Mouse (Mus musculus) ES-Bruce4 (cell line): Measurements from ENCODE around the gene Phf13. TPM values are rescaled to one million over a fixed set of nuclear protein-coding genes. Genes with fewer than 3 reads are reported as not detected.
"Not testable (repeated sequence)": the region's sequence is repeated elsewhere in the genome, so short reads cannot be mapped to it uniquely, and the experiment has no call there.

Experiments used
- H3K27ac ChIP-seq: 2 replicates; pipeline ENCODE4 v1.5.1; 2012; ENCODE audit warnings: low read length, inconsistent platforms; ENCODE audit not compliant: insufficient read depth
- H3K27me3 ChIP-seq: 2 replicates; pipeline ENCODE4 v1.6.1; 2012; ENCODE audit warnings: mild to moderate bottlenecking, low read length, inconsistent platforms; ENCODE audit not compliant: control insufficient read depth, poor library complexity, insufficient read depth, severe bottlenecking
- H3K36me3 ChIP-seq: 2 replicates; pipeline ENCODE4 v1.6.1; 2012; ENCODE audit warnings: inconsistent platforms, mild to moderate bottlenecking, low read length, moderate library complexity; ENCODE audit not compliant: control insufficient read depth, poor library complexity, insufficient read depth, severe bottlenecking
- H3K4me1 ChIP-seq: one replicate; pipeline ENCODE4 v1.8.1; 2011; ENCODE audit warnings: low read length; ENCODE audit not compliant: control insufficient read depth, insufficient read depth
- H3K4me3 ChIP-seq: 2 replicates; pipeline ENCODE4 v1.5.1; 2011; ENCODE audit warnings: low read depth, mild to moderate bottlenecking, low read length
- H3K9ac ChIP-seq: 2 replicates; pipeline ENCODE4 v1.6.1; 2012; ENCODE audit warnings: low read depth, mild to moderate bottlenecking, inconsistent platforms; ENCODE audit not compliant: poor library complexity, severe bottlenecking
- H3K9me3 ChIP-seq: replicated peaks from 2 replicates; pipeline ENCODE4 v1.6.1; 2012; ENCODE audit warnings: mild to moderate bottlenecking, low read length, inconsistent platforms; ENCODE audit not compliant: control insufficient read depth, poor library complexity, insufficient read depth, severe bottlenecking
- CTCF ChIP-seq: IDR thresholded peaks from one replicate; pipeline ENCODE4 v1.8.1; 2011; ENCODE audit warnings: low read depth, low read length
- EP300 ChIP-seq: IDR thresholded peaks from 2 replicates; pipeline ENCODE4 v1.6.1; 2011; ENCODE audit warnings: low read depth, low read length; ENCODE audit not compliant: insufficient read depth
- POLR2A ChIP-seq: IDR thresholded peaks from one replicate; pipeline ENCODE4 v1.8.1; 2011; ENCODE audit warnings: low read length; ENCODE audit not compliant: insufficient read depth
- polyA plus RNA-seq: library from polyadenylated mRNA; stranded (reverse); fragments of >200 nt; gene quantifications from 2 replicates; pipeline ENCODE4 v1.2.4, GENCODE M21; 2011; ENCODE audit warnings: low read depth; ENCODE audit not compliant: missing spikeins, insufficient read depth, insufficient read length

Phf13 gene
- polyA plus RNA-seq, 1 experiment: 49.7 TPM

DNA sequence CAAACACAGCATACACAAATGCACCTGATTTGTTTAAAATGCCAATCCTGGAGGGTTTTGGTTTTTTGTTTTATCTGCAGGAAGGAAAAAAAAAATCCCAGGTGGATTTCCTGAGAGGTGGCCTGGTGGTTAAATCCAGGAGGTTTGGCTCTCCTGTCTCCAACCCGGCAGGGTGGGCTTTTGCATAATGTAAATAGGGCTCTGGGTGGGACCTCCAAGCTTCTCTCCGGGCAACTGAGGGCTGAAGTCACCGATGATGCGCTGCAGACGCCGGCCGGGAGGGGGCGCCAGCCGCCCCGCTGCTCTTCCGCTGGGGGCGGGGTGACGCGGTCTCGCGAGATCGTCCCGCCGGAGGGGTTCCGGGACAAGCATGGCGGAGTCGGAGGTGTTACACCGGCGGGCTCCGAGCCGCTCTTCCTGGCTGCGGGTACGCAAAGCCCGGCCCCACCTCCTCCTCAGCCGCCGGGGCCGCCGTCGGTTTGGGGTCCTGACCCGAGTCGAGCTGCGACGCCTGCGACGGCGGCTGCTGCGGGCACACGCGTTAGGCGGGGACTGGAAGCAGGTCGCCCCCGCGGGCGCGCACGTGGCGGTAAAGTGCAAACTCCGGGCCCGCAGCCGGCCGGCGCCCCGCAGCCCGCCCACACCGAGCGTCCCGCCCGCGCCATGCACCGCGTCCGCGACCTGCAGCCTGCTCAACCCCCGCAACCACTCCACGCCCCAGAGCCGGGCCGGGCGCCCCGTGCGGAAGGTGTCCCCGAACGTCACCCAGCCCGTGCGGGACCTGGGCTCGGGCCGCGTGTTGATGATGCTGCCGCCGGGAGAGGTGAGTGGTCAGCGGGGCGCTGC, 43.1 kb upstream of the Phf13 start, which contains the start of gene Nol9:
Gene Nol9 (plus strand): TSS at position 337 of the 846 bp plus-strand sequence.
- peak within 1 kb of the TSS; percentile 92 for H3K4me3 ChIP-seq
- H3K27me3 ChIP-seq: no peaks in the 10 kb centered on the region
- H3K9ac ChIP-seq: peak within 1 kb of the TSS; percentile 92
- peaks cover 24% of the 10 kb centered on the region for H3K36me3 ChIP-seq
- H3K27ac ChIP-seq: peak within 1 kb of the TSS; percentile 63
- no peak for TF ChIP-seq EP300
- TF ChIP-seq CTCF: peak; percentile 82
- H3K4me1 ChIP-seq: peaks cover 10% of the 10 kb centered on the region
- no peaks in the 10 kb centered on the region for H3K9me3 ChIP-seq

DNA sequence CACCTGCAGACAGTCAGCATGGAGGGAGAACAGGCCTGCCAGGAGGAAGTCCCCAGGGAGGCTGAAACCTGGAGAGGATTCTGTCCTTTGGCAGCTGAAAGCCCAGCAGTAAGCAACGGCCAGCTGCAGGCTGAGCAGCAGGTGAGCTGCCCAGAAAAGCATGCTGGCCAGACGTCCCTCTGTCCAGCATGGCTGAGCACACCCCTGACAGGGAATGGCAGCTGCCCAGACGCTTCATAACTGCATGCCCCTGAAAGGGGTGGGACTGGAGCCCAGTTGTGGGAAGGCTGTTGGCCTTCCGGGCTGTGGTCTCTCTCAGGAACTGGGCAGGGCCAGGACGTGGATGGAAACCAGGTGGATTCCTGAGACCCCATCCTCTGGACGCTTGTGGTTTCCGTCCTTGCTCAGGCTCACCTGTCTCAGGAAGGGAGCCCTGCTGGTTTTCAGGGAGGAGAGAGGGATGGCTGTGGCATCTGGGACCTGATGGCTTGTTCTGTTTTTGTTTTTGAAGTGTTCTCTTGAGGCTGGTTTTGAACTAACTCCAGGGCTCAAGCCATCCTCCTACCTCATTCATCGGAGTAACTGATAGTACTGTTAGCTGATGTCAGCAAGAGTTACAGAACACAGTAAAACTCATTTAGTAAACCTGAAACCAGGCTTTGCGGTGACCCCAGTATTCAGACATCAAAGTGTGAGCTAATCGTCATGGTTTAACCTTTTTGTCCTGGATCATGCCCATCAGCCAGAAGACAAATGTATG, 42.3 kb upstream of the Phf13 start, which contains the start of gene Tas1r1:
Gene Tas1r1 (minus strand): TSS at position 344 of the 760 bp plus-strand sequence.
- H3K4me3 ChIP-seq: peak within 1 kb of the TSS; percentile 92
- H3K9me3 ChIP-seq: no peaks in the 10 kb centered on the region
- H3K27ac ChIP-seq: peak within 1 kb of the TSS; percentile 63
- H3K36me3 ChIP-seq: peaks cover 17% of the 10 kb centered on the region
- H3K9ac ChIP-seq: peak within 1 kb of the TSS; percentile 92
- no peak for TF ChIP-seq CTCF
- no peak for TF ChIP-seq EP300
- no peak for TF ChIP-seq POLR2A
- no peaks in the 10 kb centered on the region for H3K27me3 ChIP-seq
- peaks cover 7% of the 10 kb centered on the region for H3K4me1 ChIP-seq

DNA sequence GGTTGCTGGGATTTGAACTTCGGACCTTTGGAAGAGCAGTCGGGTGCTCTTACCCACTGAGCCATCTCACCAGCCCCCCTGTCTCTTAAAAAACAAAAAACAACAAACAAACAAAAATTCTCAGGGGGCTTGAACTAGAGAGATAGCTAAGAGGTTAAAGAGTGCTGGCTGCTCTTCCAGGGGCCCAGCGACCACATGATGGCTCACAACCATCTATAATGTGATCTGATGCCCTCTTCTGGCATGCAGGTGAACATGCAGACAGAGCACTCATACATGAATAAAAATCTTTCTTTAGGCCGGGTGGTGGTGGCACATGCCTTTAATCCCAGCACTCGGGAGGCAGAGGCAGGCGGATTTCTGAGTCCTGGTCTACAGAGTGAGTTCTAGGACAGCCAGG, 40.4 kb upstream of the Phf13 start:
- not testable (repeated sequence) for H3K27me3 ChIP-seq, H3K4me3 ChIP-seq, H3K4me1 ChIP-seq, H3K9ac ChIP-seq, H3K27ac ChIP-seq, H3K36me3 ChIP-seq, H3K9me3 ChIP-seq
- TF ChIP-seq CTCF: peak; percentile 33

DNA sequence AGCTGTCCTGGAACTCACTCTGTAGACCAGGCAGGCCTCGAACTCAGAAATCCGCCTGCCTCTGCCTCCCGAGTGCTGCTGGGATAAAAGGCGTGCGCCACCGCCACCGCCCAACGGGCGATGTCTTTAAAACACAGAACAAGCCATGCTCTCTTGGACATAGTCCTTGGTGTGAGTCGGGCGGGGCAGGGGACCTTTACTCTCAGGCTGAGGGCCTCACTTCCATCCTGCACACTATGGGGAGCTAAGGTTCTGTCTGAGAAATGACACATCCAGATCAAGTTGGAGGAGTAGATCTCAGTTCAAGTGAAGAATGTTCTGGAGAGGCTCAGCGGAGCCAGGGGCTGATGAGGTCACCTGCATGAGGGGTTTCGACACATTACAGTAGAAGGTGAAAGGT, 36.9 kb upstream of the Phf13 start:
- no peak overlapping the region for H3K4me3 ChIP-seq
- no peak overlapping the region for H3K9ac ChIP-seq
- H3K9me3 ChIP-seq: no peaks in the 10 kb centered on the region
- no peak for TF ChIP-seq POLR2A
- no peak for TF ChIP-seq CTCF
- TF ChIP-seq EP300: no peak
- no peak overlapping the region for H3K27ac ChIP-seq
- H3K4me1 ChIP-seq: peaks cover 2% of the 10 kb centered on the region
- no peaks in the 10 kb centered on the region for H3K27me3 ChIP-seq
- H3K36me3 ChIP-seq: no peaks in the 10 kb centered on the region

DNA sequence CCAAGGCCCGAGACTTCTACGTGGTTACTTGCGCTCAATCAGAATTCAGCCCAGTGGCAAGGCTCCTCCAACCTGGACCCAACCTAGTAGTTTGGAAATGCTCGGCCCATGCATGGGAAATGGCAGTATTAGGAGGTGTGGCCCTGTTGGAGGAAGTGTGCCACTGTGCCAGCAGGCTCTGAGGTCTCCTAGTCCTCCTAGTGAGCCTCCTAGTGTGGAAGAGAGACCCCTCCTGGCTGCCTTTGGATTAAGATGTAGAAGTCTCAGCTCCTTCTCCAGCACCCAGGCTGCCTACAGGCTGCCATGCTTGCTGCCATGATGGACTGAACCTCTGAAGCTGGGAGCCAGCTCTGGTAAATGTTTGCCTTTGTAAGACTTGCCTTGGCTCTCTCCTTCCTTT, 33.9 kb upstream of the Phf13 start:
- Histone ChIP-seq H3K27ac (no peak overlapping the region), H3K4me3 (no peak overlapping the region), H3K4me1 (peaks cover 2% of the 10 kb centered on the region), H3K9ac (no peak overlapping the region), H3K27me3 (no peaks in the 10 kb centered on the region), H3K9me3 (no peaks in the 10 kb centered on the region), H3K36me3 (no peaks in the 10 kb centered on the region)
- TF ChIP-seq POLR2A: no peak
- peak; percentile 20 for TF ChIP-seq CTCF
- TF ChIP-seq EP300: no peak

DNA sequence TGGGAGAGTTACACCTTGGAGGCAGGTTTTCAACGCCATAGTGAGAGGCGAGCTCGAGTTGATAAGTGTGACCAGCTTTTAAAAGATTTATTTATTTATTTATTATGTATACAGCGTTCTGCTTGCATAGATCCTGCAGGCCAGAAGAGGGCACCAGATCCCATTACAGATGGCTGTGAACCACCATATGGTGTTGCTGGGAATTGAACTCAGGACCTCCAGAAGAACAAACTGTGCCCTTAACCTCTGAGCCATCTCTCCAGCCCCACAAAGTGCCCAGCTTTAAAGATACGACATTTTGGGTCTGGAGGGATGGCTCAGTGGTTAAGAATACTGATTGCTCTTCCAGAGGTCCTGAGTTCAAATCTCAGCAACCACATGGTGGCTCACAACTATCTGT, 33.0 kb upstream of the Phf13 start:
- H3K4me3 ChIP-seq: no peak overlapping the region
- no peaks in the 10 kb centered on the region for H3K9me3 ChIP-seq
- H3K4me1 ChIP-seq: peaks cover 2% of the 10 kb centered on the region
- no peaks in the 10 kb centered on the region for H3K36me3 ChIP-seq
- TF ChIP-seq EP300: no peak
- TF ChIP-seq CTCF: peak; percentile 12
- no peak overlapping the region for H3K27ac ChIP-seq
- H3K9ac ChIP-seq: no peak overlapping the region
- H3K27me3 ChIP-seq: no peaks in the 10 kb centered on the region
